Mouse (Mus musculus): Measurements from ENCODE around the gene Gtf3c6.

- peak; percentile 75 for TF ChIP-seq POLR2A (IDR thresholded peaks at IDR 0.05; ENCODE audit: extremely low read depth, insufficient read depth, low read length)
- no peak for TF ChIP-seq CTCF (IDR thresholded peaks at IDR 0.05; ENCODE audit: extremely low read depth, insufficient read depth, low read length)
These were observed at the start of gene Gtf3c6 for GRCm38 (mm10) chr10:40257414-40258255.

Measured in cortical plate, adult 2 months (tissue).